Mouse (Mus musculus) gastrocnemius, adult 2 months (tissue): ENCODE measurements around the gene Tlr12. TPM values are rescaled to one million over a fixed set of nuclear protein-coding genes. Genes with fewer than 3 reads are reported as not detected.

ENCODE experiments used
- DNase-seq: peaks from one replicate; pipeline ENCODE4 v3.0.0; 2022
- H3K27ac ChIP-seq: fragments of 200-600 bp; 2 replicates; pipeline ENCODE4 v1.8.1; 2022; ENCODE audit warnings: mild to moderate bottlenecking
- H3K4me3 ChIP-seq: fragments of 200-600 bp; 2 replicates; pipeline ENCODE4 v1.8.1; 2022; ENCODE audit warnings: mild to moderate bottlenecking, moderate library complexity
- CTCF ChIP-seq: fragments of 200-600 bp; IDR thresholded peaks from 2 replicates; pipeline ENCODE4 v1.8.1; 2022; ENCODE audit warnings: antibody characterized with exemption, mild to moderate bottlenecking, moderate library complexity
- intact Hi-C: fragments of 180-260 bp; cut with DNase I; formaldehyde crosslinking; loops from one replicate; pipeline ENCODE4 v1.15.1; 2025
- total RNA-seq, 2 experiments: library from RNA; stranded (reverse); gene quantifications; 2 replicates each; pipeline ENCODE4 v1.2.3; 2021

Tlr12 gene
- total RNA-seq, 2 experiments from 2014 or later: not detected

DNA sequence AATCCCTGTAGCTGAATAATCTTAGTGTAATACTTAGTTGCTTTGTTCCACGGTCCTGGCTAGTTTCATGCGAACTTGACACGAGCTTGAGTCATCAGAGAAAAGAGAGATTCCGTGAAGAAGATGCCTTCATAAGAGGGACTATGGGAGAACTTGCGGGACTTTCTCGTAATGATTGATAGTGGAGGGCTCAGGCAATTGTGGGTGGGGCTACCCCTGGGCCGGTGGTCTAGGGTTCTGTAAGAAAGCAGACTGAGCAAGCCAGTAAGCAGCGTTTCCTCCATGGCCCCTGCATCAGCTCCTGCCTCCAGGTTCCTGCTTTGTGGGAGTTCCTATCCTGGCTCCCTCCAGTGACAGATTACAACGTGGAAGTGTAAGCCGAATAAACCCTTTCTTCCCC is 7.7 kb downstream of the Tlr12 start:
- intact Hi-C loops: loop anchor here (5.0 to 10.0 kb wide), 3 partner anchors 42 to 244 kb away; partner anchors contain the start of gene Phc2
- peak overlapping the region; percentile 75 for H3K4me3 ChIP-seq
- DNase-seq: no peak
- TF ChIP-seq CTCF: no peak
- peak overlapping the region; percentile 84 for H3K27ac ChIP-seq

DNA sequence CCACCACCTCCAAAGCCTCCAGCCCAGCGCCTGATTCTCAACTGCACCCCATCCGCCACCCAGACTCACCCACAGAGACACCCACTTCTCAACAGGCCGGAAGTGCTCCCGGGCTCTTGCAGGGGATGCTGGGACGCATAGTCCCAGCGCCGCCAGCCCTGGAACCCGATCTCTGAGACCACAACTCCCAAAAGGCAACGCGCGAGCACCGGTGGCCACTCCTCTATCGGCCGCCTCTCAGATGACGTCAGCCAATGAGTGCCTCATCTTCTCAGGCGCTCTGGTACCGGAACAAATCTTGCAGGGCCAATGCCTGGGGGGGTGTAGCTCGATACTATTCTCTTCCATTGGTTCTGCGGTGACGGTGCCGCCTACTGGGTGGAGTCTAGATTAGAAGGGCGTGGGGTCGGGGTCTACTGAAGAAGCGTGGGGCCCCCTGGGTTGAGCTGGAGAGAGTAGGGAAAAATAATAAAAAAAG is 8.5 kb downstream of the Tlr12 start, which contains the start of gene Zscan20:
Gene Zscan20, minus strand, starts transcription at position 174 of the 478 bp plus-strand sequence.
- intact Hi-C loops: loop anchor here (5.0 to 10.0 kb wide), 3 partner anchors 42 to 245 kb away; partner anchors contain the start of gene Phc2
- TF ChIP-seq CTCF: peak; percentile 27; the same call in 1 of the 2 replicates
- peak within 1 kb of the TSS; percentile 75 for H3K4me3 ChIP-seq
- peak; percentile 97 for DNase-seq
- peak within 1 kb of the TSS; percentile 84 for H3K27ac ChIP-seq

DNA sequence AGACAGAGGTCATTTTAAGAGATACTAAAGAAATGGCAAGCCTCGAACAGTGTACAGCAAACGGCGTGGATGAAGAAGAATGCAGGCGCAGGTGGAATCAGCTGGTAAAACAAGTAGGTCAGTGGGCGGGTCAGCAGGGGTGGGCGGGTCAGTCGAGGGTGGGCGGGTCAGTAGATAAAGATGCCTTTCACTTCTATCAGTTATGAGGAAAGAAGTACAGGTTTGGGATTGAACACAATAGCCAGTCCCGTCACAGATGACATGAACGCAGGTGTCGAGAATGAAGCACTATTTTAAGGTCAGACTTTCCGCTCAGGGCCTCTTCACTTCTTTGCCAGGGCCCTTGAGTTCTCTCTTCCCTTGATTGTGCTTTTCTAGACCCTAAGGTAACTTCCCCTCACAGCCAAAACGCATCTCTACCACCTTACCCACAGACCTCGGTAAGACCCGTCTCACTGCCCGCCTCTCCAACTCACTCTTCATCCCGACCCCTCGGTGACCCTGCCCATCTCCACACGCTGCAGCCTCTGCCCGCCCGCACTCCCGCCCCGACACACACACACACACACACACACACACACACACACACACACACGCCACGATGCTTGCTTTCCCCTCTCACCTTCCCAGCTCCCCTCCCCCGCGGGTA is 9.0 kb downstream of the Tlr12 start:
- Histone ChIP-seq H3K4me3 (peak overlapping the region; percentile 75), H3K27ac (peak overlapping the region; percentile 70)
- no peak for TF ChIP-seq CTCF
- intact Hi-C loops: no loop called here
- no peak for DNase-seq

DNA sequence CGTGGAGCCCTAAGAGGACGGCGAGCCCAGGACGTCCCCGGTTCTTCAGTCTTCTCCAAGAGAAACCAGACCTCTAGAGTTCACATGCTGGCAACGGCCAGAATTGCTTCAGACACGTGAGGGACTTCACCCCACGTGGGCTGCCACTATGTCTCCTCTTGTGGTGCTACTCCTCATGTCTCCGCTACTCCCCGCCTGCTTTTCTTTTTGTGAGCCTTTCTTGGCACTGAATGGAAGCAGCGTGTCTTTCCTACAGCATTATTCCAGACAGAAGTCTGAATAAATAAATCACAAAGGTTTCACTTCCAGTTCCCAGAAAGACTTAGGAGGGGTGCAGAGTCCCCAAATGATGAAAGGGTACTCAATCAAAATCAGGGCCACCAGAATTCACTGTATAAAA is 10.8 kb downstream of the Tlr12 start:
- H3K27ac ChIP-seq: no peak overlapping the region
- no peak for TF ChIP-seq CTCF
- intact Hi-C loops: no loop called here
- DNase-seq: no peak
- no peak overlapping the region for H3K4me3 ChIP-seq

DNA sequence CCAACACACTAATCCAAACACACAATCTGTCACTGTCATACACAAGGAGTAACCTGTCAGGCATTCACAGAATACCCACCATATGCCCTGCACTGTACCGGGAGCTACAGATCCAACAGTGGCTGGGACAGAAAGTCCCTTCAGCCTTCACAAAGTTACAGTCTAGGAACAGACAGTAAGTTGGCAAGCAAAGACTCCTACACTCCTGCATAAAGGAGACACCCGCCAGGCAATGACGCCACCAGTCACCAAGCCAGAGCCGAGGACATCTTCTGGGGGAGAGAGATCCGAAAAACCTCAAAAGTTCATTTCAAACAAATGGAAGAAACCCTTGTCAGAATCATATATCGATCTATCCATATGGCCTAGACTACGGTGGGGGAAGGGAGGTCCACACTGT is 11.8 kb downstream of the Tlr12 start:
- DNase-seq: no peak
- Histone ChIP-seq H3K4me3 (no peak overlapping the region), H3K27ac (no peak overlapping the region)
- intact Hi-C loops: no loop called here
- no peak for TF ChIP-seq CTCF

DNA sequence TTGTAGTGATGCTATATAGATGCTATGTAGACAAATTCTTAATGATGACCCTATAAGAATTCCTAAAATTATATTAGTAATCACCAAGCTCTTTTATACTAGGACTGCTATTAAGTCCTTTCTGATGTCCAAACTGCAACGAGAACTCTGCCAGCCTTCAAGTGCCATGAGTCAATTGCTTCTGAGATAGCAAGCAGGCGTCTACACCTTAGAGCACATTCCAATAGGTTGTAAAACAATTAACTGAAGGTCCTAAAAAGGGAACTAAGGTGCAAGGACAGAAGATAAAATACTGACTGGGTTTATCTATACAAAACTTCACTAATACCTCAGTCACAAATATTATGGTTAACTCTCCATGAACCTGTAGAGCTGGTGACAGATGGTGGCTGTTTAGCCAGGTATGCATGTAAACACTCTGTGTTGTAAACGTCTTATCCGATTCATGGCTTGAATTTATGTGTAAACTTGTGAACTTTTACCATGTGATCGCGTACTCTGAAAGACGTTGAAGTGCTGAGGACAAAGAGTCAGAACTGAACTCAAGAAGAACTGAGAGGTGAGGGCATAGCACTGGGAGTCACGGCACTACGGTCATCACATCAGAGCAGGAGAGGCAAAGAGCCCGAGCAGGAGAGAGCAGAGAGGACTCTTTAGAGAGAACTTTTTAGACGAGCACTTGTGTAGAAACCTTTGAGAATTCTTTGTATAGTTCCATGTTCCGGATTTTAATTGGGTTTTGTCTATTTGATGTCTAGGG is 20.4 kb downstream of the Tlr12 start:
- intact Hi-C loops: no loop called here
- no peak overlapping the region for H3K4me3 ChIP-seq
- no peak overlapping the region for H3K27ac ChIP-seq
- DNase-seq: no peak
- TF ChIP-seq CTCF: no peak

DNA sequence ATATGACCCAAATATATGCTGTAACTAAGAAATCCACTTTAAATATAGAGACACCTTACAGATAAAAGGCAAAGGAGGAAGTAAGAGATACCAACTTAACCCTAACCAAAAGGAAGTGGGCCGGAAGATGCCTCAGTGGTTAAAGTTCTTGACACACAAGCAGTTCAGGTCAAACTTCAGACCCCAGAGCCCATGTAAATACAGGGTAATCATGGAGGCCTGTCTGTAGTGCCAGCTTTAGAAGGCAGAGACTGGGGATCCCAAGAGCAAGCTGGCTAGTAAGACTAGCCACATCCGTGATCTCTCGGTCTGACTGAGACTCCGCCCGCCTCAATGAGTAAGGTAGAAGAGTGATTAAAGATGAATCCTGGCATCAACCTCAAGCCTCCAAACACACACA is 24.4 kb downstream of the Tlr12 start:
- no peak for DNase-seq
- intact Hi-C loops: no loop called here
- no peak overlapping the region for H3K27ac ChIP-seq
- H3K4me3 ChIP-seq: no peak overlapping the region
- TF ChIP-seq CTCF: no peak

DNA sequence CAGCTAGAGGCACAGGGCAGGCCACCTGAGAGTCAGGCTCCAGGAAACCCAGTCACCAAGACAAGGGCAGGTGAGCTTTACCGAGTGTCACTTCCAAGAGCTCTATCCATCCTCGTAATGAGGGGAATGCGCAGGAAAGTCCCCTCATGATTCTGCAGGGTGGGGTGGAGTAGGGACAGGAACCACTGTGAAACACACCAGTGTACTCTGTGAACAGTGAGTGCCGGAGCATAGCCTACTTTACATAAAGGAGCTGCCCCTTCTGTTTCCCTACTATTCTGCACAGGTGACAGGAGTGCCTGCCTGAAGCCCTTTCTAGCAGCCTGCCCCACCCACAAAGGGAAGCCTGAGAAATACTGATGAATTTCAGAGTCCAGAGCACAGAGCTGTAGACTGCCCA is 25.1 kb downstream of the Tlr12 start:
- intact Hi-C loops: no loop called here
- no peak overlapping the region for H3K27ac ChIP-seq
- DNase-seq: no peak
- no peak for TF ChIP-seq CTCF
- H3K4me3 ChIP-seq: no peak overlapping the region

DNA sequence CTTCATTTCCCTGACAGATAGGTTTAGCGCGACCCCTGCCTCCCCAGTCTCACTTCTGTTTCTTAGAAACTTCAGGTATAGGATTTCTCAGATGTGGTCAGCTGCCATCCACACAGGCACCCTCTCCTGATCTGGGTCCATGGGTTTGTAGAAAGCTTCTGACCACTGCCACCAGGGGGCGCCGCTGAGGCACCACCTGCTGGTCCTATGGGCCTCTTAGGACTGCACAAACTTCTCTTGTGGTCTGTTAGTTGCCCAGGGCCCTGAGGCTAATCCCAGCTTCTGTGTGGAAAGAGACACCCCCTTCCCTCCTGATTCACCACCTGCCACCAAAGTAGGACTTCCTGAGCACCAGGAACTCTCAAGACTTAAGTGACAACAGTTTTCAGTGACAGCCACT is 39.2 kb downstream of the Tlr12 start:
- Histone ChIP-seq H3K27ac (no peak overlapping the region), H3K4me3 (no peak overlapping the region)
- no peak for DNase-seq
- TF ChIP-seq CTCF: peak; percentile 62
- intact Hi-C loops: no loop called here

DNA sequence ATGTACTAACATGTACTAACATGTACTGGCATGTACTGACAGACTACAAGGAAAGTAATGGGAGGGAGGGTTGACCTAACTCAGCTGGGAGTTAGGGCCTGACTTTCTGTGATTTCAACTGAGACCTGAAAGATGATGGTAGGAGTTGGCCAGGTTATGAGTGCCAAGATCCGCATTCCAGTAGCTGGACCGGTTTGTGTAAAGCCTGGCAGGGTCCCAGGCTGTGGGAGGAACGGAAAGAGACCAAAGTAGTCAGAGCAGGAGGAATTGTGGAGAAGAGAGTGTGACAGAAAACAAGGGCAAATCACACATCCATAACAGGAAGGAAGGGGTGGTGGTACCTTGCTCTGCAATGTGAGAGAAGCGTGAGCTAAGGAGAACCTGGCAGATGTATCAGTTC is 42.6 kb downstream of the Tlr12 start:
- no peak overlapping the region for H3K4me3 ChIP-seq
- intact Hi-C loops: no loop called here
- DNase-seq: no peak
- no peak overlapping the region for H3K27ac ChIP-seq
- TF ChIP-seq CTCF: no peak

Other genes starting within 250 kb of the Tlr12 start
- gene Zscan20, start 8.5 kb downstream of the Tlr12 start, total RNA-seq: 1 to 10 TPM; 3.3 to 3.6 TPM
- 10 to 100 TPM; 17.3 to 25.1 TPM for gene Phc2, start 36.1 kb upstream of the Tlr12 start, total RNA-seq
- under 1 TPM; 0.10 to 0.14 TPM for gene A3galt2, start 136.7 kb upstream of the Tlr12 start, total RNA-seq
- 10 to 100 TPM in 1 of 2 experiments, 1 to 10 TPM in 1; 10.0 to 10.5 TPM for gene Zfp362, start 187.4 kb upstream of the Tlr12 start, total RNA-seq